Mouse (Mus musculus) induced T-regulatory cell, adult 2 months (primary cell): ENCODE results near the gene Hs3st3a1.

Experiments used
- DNase-seq: peaks from one replicate; pipeline ENCODE4 v3.0.0-alpha.2; 2012; ENCODE audit warnings: low read depth

Gene Hs3st3a1

DNA sequence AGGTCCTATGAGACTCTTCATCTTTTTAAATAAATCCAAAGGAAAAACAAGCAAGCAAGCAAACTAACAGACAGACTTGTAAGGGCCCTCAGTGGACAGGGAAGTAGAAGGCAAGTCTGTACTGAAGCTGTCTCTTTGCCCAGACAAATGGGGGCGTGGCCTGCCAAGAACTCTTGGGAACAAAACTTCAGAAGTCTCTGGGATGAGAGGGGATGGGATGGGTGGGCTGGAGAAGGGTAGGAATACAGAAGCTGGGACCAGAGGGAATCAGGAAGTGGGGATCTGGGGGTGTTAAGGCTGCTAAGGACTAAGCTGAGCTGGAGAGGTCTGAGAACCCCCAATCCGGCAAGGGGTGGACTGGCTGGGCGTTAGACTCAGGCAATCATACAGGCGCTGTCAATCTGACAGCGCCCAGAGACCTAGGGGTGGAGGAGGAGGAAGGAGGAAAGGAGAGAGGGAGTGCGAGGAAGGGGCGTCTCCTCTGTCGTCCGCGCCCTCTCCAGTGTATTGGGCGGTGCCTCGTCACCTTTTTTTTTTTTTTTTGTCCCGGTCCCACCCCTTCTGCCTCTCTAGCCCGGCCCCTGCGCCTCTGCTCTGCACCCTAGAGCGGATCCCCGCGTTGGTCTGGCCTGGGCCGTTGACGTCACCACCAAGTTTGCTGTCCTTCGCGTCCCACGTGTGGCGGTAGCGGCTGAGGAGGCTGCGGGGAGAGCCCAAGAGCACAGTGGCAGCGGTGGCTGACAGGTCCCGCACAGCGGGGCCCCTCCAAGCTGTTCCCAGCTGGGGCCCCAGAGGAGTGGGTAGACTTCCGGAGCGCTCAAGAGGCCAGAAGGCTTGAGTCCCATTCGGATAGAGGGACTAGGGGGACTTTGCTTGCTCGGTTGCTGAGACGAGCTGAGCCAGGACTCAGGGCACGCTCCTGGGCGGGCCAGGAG, at the start of gene Hs3st3a1:
Hs3st3a1 (plus strand) TSS at position 722 of the 935 bp plus-strand sequence.
- peak; percentile 3 for DNase-seq

DNA sequence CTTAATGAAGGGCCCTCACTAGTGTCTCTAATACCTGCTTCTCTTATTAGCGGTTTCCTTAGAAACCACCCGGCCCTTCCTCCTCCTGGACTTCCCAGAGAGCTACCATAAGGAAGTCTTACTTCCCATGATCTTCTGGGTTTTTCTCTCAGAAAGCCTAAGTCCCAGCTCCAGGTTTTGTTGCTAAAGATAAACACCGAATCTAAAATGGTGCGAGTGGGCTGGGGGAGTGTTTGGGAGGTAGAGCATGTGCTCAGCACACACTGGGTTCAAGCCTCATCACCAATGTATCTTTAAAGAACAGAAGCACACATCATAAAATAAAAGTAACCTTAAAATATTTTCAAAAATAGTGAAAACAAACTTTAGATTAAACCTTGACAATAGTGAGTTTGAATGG, 48.8 kb upstream of the Hs3st3a1 start:
- no peak for DNase-seq

DNA sequence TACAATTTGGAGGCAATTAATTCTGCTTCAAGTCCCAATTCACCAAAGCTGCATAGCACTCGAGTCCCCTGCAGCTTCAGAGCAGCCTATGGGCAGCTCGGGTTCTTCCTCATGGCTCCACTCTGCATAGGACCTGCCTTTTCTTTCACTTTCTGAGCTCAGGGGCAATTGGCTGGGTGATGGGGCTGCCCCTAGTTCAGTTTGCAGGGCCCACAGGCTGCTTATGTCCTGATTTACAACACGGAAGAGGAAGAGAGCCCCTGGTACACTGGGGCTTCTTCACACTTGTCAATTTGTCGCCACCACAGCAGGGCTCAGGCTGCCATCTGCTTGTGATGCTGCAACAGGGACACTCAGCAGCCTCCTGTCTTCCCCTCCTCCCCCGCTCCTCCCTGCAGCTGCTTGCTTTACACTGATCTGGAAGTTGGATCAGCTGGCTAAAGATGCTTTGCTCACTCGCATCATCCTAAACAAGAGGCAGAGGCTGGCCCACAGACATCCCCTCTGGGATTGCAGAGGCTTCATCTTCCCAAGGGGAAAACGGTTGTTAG, 38.7 kb upstream of the Hs3st3a1 start:
- DNase-seq: peak; percentile 4

- no peak for DNase-seq
Observed at GRCm38 (mm10) chr11:64396949-64397348, 38.2 kb upstream of the Hs3st3a1 start.

GRCm38 (mm10) chr11:64397612-64398011, 37.5 kb upstream of the Hs3st3a1 start:
- no peak for DNase-seq

DNA sequence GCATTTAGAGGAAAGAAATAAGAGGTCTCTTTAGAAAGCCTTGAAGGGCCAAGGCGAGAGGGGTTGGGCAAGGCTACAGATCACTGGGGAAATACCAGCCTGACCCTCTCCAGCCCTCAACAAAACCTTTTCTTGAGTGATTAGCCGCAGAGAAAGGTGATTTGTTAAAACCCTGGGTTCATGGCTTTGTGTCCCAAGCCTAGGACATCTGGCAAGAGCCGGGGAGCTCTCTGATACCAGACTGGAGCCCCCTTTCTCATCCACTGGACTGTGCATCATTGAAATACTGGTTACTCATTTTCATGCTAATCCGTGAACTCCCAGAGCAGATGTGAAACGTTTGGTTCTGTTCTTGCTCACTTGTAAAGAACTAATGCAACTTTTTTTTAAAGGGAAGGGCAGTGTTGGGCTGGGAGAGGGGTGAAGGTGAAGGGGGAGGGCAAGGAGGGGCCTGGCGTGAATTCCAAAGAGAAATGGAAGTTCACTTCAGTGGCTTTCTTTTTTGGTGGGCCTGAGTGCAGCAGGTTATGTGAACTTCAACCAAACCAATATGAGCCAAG, 34.5 kb upstream of the Hs3st3a1 start:
- no peak for DNase-seq

- no peak for DNase-seq
Observed at GRCm38 (mm10) chr11:64418969-64419368, 16.2 kb upstream of the Hs3st3a1 start.

DNA sequence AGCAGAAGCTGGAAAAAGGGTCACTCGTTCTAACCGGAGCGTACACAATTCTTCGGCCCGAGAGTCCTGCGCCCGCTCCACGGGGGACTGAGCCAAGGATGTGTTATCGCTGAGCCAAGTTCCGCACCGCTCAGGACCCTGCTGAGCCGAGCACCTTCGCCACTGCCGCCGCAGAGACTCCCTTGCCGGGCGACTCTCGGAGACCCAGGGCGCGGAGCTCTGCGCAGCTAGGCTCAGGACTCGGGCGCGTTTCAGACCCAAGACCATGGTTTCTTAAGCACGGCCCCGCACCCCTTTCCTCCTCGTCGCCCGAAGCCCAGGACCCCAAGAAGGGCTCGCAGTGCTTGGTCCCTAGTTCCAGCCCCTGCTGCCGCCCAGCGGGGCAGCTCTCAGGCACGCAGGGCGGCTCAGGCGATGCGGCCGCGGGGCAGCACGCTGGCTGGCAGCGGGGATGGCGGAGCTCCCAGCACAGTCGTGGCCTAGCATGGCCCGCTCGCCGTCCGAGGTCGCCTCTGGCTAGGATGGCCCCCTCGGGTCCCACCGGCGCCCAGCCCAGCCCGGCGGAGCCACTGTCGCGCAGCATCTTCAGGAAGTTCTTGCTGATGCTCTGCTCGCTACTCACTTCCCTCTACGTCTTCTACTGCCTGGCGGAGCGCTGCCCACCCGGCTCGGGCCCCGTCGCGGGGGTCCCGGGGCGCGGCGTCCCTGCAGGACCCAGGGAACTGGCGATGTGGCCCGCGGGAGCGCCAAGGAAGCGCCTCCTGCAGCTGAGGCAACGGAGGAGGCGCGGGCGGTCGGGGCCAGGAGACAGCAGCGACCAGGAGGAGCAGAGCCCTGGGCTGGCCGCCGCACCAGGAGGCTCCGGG, 647 bp downstream of the Hs3st3a1 start:
- DNase-seq: no peak

GRCm38 (mm10) chr11:64436412-64436727, 1.2 kb downstream of the Hs3st3a1 start, which contains the start of gene F930015N05Rik:
Gene F930015N05Rik (minus strand): TSS chr11:64436653.
- DNase-seq: no peak

DNA sequence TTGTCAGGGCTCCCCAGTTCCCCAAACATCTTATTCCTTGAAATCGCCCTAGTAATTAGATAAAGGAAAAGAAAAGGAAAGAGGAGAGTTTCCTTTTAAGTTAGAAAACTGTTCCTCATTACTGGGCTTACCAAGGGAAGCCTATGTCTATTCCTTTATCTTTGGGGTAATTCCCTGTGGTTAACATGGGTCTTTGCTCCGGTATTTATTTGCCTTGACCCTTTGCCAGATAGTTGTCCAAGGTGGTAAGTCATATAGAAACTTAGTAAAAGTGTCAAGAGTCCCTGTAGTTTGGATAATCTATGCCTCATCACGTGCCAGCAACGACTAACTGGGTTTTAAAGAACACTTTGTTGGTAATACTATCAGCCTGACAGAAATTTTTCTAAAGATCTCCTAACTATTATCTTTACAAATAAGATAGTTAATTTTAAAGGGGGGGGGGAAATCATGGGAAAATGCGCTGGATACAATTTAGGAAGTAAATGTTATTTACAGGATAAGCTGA, 1.7 kb downstream of the Hs3st3a1 start:
- no peak for DNase-seq

GRCm38 (mm10) chr11:64437721-64438120, 2.6 kb downstream of the Hs3st3a1 start:
- DNase-seq: no peak

DNA sequence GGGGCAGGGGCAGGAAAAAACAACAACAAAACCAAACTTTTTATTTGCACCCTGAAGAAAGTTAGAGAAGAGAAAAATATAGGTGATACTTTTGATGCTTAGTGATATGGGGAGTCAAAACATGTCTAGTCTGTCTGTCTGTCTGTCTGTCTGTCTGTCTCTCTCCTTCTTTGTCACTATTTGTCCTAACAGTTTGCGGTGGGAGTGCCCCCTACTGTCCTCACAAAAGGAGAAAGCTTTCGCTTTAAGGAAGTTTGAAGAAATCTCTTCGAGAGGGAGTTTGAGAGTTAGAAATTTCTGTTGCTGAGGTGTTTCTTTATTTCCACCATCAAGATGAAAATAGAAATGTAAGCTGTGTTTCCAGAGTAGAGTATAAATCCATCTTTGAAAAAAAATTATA, 3.8 kb downstream of the Hs3st3a1 start:
- DNase-seq: no peak

GRCm38 (mm10) chr11:64442119-64442518, 7.0 kb downstream of the Hs3st3a1 start:
- DNase-seq: peak; percentile 53

DNA sequence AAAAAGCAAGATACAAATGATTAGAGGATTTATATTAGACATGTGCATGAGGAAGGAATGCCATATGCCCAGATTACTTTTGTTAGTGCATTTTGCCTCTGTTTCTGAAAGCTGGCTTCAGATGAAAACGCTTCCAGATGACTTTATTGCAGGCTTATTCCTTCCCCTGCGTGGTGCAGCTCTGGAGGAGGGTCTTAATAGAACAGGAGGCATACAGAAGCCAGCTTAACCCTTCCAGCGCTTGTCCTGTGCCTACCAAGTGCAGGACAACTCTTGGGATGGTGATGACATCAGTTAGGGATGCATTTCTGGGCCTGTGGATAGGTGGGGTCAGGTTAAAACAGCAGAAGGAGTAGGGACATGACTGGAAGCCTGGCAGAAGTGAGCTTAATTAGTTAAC, 7.6 kb downstream of the Hs3st3a1 start:
- DNase-seq: no peak

DNA sequence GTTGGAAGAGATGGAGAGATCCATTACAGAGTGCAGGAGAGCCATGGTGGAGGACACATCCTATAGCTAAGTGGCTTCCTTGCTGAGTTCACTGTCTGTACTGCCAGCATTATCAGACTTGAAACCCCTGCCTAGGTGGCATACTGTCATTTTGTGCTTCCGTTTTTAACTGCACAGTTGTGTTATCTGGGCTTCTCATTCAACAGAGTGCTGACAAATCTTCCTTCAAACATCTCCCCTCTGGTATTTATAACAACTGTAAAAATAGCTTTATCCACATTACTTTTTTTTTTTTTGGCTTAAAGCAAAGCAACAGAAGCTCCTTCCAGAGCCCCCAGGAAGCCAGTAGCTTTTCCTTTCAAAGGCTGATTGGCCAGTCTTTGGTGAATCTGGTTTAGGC, 10.1 kb downstream of the Hs3st3a1 start:
- DNase-seq: no peak

- no peak for DNase-seq
Observed at GRCm38 (mm10) chr11:64448586-64449315, 13.6 kb downstream of the Hs3st3a1 start.

DNA sequence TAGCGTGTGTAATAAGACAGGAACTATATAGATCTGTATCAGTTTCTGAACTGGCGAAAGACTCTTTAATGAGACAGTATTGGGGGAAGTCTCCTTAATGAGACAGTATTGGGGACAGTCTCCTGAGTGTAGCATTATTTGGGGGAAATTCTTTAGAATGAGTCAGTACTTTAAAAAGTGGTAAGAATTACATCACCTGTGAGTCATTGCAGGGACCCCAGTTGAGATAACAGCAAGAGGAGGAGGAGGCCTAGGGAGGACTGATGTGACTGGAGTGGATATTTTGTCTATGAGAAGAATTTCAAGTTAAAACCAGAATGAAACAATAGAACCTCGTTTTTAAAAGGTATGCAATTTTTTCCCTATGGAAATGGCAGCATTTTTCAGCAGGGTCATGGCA, 26.6 kb downstream of the Hs3st3a1 start:
- no peak for DNase-seq

DNA sequence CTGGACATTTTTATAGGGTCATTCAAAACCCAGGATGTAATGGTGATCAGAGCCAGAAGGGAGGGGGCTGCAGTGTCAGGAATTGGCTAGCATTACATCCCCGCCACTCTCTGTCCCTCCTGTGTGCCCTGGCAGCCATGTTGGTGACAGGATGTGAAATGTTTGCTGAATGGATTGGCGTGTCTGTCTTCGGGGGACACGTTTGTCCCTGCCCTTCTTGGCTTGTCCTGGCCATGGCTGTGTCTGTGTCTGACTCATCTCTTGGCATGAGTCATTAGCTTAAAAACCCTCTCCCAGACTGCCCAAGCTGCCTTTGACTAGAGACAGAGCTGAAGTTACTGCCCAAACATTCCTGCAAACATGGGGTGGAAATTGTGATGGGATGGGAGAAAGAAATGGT, 33.6 kb downstream of the Hs3st3a1 start:
- no peak for DNase-seq

DNA sequence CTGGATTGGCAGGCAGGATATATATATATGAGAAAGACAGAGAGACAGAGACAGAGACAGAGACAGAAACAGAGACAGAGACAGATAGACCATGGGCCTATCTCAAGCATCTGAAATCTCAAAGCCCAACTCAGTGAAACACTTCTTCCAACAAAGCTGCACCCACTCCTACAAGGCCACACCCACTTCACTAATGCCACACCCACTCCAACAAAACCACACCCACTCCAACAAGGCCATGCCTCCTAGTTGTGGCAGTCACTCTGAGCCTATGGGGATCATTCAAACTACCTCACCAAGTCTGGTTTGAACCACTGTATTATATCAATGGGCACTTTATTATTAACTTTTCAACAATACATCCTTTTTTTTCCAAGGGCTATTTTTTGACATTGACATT, 35.6 kb downstream of the Hs3st3a1 start:
- no peak for DNase-seq

GRCm38 (mm10) chr11:64473679-64474078, 38.5 kb downstream of the Hs3st3a1 start:
- DNase-seq: no peak

DNA sequence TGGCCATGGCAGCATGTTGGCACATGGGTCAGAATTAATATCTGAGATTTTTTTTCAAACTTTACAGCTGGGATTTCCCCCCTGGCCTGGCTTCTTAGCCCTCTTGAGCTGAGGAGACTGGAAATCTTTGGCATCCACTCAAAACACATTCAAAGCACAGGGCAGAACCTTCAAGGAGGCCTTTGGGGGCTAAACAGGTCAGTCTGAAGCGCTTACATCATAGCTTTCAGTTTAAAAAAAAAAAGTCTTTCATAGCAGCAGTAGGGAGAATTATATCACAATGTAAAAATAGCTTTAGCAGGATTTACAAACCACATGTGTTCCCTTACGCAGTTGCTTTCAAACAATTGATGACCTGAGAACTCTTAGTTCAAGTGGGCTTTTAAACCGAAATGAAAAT, 46.3 kb downstream of the Hs3st3a1 start:
- no peak for DNase-seq
